Mouse (Mus musculus): ENCODE data around the gene Spsb3. TPM values are rescaled to one million over a fixed set of nuclear protein-coding genes. Genes with fewer than 3 reads are reported as not detected.

The Spsb3 gene
- total RNA-seq, 2 experiments from 2014 or later: 58.6 to 63.3 TPM

DNA sequence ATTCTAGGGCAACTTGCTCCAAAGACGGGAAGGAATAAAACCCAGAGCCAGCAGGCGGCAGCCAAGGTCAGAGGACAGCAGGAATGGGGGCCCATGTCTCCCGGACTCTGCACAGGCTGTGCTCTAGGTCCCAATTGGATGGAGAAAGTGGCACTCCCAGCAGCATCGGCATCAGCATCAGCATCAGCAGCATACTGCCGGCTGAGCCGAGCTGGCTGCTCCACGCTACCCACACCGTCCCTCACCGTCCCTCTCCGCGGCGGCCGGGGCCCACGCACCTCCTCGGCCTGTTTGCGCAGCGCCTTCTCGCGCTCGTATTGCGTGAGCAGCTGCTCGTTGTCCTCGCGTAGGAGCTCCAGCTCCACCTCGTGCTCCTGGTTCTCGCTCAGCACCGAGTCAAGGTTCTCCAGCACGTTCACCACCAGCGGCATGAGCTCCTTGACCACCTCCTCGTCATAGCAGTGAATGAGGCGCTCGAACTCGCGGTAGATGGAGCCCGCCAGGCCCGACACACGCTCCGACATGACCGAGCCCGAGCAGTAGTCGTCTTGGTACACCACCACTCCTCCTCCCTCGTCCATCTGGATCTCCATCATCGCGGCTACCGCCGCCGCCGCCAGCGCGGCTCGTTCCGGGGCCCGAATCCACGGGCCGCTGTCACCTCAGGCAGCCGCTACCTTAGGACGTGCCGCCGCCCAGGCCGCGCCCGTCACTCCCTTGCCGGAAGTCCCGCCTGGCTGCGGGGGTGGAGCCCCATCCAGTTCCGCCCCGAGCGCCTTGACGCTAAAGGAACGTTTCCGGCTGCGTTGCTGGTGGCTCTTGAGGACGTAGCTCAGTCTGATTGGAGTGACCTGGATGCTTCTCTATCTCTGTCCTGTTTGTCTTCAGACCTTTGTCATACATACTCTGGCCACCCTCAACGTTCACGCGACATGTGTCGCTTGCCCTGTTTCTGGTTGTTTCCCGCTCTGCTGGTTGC is 50.1 kb downstream of the Spsb3 start, which contains the start of gene Mapk8ip3:
Gene Mapk8ip3, minus strand, starts transcription at position 719 of the 979 bp plus-strand sequence.
- TF ChIP-seq CTCF (IDR thresholded peaks at IDR 0.05): no peak; the same call in 1 of the 2 replicates
- Histone ChIP-seq H3K27ac (peak within 1 kb of the TSS; percentile 91), H3K4me3 (peak within 1 kb of the TSS; percentile 68)
- intact Hi-C loops (cut with DNase I): no loop called here
- DNase-seq (ENCODE audit: extremely low spot score in 1 of 2, low spot score in 2 of 2): peak; percentile 95 to 96

DNA sequence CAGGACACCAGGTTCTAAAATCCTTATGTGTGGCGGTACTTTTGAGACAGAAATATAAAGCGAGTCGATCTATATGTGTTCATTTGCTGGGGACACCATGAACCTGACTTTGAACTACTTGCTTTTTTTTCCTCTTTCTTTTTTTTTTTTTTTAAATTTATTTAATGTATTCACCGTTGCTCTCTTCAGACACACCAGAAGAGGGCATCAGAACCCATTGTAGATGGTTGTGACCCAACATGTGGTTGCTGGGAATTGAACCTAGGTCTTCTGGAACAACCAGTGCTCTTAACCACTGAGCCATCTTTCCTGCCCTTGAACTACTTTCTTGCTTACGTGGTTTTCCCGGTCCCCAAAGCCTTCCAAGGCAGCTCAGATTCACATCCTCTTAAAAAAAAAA is 50.8 kb downstream of the Spsb3 start:
- Histone ChIP-seq H3K27ac (peak overlapping the region; percentile 91), H3K4me3 (peak overlapping the region; percentile 68)
- intact Hi-C loops (cut with DNase I): no loop called here
- peak; percentile 28 for TF ChIP-seq CTCF (IDR thresholded peaks at IDR 0.05)
- no peak for DNase-seq (ENCODE audit: extremely low spot score in 1 of 2, low spot score in 2 of 2)

Other genes with a start within 250 kb of the Spsb3 start
- 10 to 100 TPM; 50.2 to 51.0 TPM for gene Slc9a3r2, start 236.3 kb upstream of the Spsb3 start, total RNA-seq (2021)
- 1 to 10 TPM in 1 of 2 experiments, under 1 TPM in 1; 0.58 to 1.4 TPM for gene Npw, start 228.2 kb upstream of the Spsb3 start, total RNA-seq (2021)
- gene Zfp598, start 217.0 kb upstream of the Spsb3 start, total RNA-seq (2021): 10 to 100 TPM; 41.6 to 49.0 TPM
- gene Syngr3, start 196.7 kb upstream of the Spsb3 start, total RNA-seq (2021): 100 to 1,000 TPM; 177 to 188 TPM
- 10 to 100 TPM; 20.0 to 23.2 TPM for gene Gfer, start 190.5 kb upstream of the Spsb3 start, total RNA-seq (2021)
- 1 to 10 TPM; 3.2 to 3.9 TPM for gene Noxo1, start 190.4 kb upstream of the Spsb3 start, total RNA-seq (2021)
- 10 to 100 TPM; 24.7 to 26.4 TPM for gene Tbl3, start 179.0 kb upstream of the Spsb3 start, total RNA-seq (2021)
- 1 to 10 TPM in 1 of 2 experiments, not detected in 1; 1.1 TPM for gene Rnf151, start 168.6 kb upstream of the Spsb3 start, total RNA-seq (2021)
- 100 to 1,000 TPM; 284 to 288 TPM for gene Rps2, start 168.5 kb upstream of the Spsb3 start, total RNA-seq (2021)
- gene Ndufb10, start 162.2 kb upstream of the Spsb3 start, total RNA-seq (2021): 100 to 1,000 TPM; 208 to 222 TPM
- under 1 TPM; 0.34 to 0.68 TPM for gene Rpl3l, start 158.8 kb upstream of the Spsb3 start, total RNA-seq (2021)
- gene Msrb1, start 150.0 kb upstream of the Spsb3 start, total RNA-seq (2021): 10 to 100 TPM; 31.8 to 34.7 TPM
- under 1 TPM; 0.28 to 0.29 TPM for gene Hs3st6, start 133.7 kb upstream of the Spsb3 start, total RNA-seq (2021)
- not detected for gene Meiob, start 82.4 kb upstream of the Spsb3 start, total RNA-seq (2021)
- 100 to 1,000 TPM; 129 to 141 TPM for gene Hagh, start 46.5 kb upstream of the Spsb3 start, total RNA-seq (2021)
- gene Fahd1, start 36.3 kb upstream of the Spsb3 start, total RNA-seq (2021): 10 to 100 TPM; 17.4 to 20.4 TPM
- not detected for gene Igfals, start 20.6 kb upstream of the Spsb3 start, total RNA-seq (2021)
- 10 to 100 TPM; 30.7 to 32.4 TPM for gene Nubp2, start 294 bp upstream of the Spsb3 start, total RNA-seq (2021)
- 10 to 100 TPM; 54.8 to 55.2 TPM for gene Eme2, start 8.4 kb downstream of the Spsb3 start, total RNA-seq (2021)
- gene Mrps34, start 8.5 kb downstream of the Spsb3 start, total RNA-seq (2021): 10 to 100 TPM; 67.6 to 72.1 TPM
- gene Nme3, start 9.9 kb downstream of the Spsb3 start, total RNA-seq (2021): 10 to 100 TPM; 46.5 to 51.2 TPM
- 100 to 1,000 TPM; 390 to 407 TPM for gene Mapk8ip3, start 50.3 kb downstream of the Spsb3 start, total RNA-seq (2021)
- 1 to 10 TPM; 5.3 to 6.9 TPM for gene Jpt2, start 74.0 kb downstream of the Spsb3 start, total RNA-seq (2021)
- gene Cramp1l, start 129.1 kb downstream of the Spsb3 start, total RNA-seq (2021): 10 to 100 TPM; 31.9 to 33.9 TPM
- gene Ift140, start 129.4 kb downstream of the Spsb3 start, total RNA-seq (2021): 10 to 100 TPM; 17.9 to 21.0 TPM
- 10 to 100 TPM in 1 of 2 experiments, 1 to 10 TPM in 1; 9.5 to 11.1 TPM for gene Tmem204, start 196.9 kb downstream of the Spsb3 start, total RNA-seq (2021)
- gene Telo2, start 229.3 kb downstream of the Spsb3 start, total RNA-seq (2021): 10 to 100 TPM; 25.8 to 30.7 TPM
- under 1 TPM; 0.33 to 0.63 TPM for gene Ptx4, start 234.1 kb downstream of the Spsb3 start, total RNA-seq (2021)
- gene Clcn7, start 246.7 kb downstream of the Spsb3 start, total RNA-seq (2021): 10 to 100 TPM; 48.5 to 53.9 TPM

All from left cerebral cortex, adult 2 months (tissue).